Mouse (Mus musculus) monocyte, adult 2 months (primary cell): Measurements from ENCODE around the gene Zfp503.

ENCODE experiments used
- DNase-seq, 2 experiments: peaks; one replicate each; pipeline ENCODE4 v3.0.0; 2022; ENCODE audit warnings: low spot score in 2 of 2, low read depth in 1 of 2

Zfp503 gene

DNA sequence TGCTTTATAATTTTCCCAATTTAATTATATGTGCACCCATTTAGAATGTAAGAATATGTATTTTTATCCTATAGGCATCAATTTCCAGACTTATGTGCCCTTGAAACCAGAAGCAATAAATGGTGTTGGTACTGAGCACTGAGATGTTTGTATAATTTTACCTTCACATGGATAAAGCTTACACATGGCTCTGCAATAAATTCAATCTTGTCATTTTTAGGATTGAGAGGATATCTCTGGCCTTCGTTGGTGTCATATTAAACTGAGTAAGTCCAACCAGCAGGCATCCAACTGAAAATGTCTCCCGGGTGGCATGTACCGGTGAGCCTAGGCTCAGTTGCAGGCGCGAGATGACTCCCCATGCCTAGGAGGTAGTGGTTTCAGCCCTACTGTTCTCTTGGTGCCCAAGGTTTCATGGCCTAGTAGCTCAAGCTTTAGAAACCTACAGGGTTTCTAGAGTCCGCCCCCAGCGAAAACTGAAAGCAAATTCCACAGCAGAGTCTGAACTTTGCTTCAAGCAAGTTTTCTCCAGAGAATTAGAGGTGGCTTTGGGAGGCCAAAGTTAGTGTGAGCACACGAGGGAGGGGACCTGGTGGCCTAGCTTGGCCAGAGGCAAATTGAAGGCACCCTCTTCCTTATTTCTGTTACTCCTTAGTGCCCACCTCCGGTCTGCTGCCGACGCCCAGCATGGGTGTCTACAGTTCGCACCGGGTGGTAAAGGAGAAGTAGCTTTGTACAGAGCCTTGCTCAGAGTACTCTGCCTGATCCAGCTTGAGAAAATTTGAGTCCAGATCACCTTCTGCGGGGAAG, 4.1 kb upstream of the Zfp503 start:
- DNase-seq: no peak

DNA sequence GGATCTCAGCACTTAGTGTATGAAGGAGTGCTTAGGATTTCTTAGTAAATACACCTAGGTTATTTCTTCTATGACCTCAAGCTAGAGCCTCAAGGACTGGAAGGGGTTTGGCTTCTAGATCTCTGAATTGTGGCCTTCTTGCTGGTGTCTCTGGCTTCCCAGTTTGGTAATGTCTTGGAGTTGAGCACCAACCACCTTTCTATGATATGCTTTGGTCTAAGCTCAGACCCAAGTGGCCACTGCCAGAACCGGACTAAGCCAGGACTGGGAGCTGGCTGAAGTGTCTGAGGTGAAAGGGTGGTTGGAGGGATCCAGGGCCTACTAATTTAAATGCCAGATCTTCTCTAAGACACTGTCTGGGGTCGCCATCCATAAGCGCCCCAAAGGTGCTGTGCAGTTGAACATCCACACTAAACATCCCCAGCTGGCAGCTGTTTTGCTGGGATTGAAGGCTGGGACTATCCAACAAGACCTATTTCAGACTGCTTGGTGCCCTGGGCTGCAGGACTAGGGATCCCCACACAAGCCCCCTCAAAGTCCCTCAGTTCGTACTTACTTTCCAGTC, 3.0 kb upstream of the Zfp503 start:
- DNase-seq: no peak

DNA sequence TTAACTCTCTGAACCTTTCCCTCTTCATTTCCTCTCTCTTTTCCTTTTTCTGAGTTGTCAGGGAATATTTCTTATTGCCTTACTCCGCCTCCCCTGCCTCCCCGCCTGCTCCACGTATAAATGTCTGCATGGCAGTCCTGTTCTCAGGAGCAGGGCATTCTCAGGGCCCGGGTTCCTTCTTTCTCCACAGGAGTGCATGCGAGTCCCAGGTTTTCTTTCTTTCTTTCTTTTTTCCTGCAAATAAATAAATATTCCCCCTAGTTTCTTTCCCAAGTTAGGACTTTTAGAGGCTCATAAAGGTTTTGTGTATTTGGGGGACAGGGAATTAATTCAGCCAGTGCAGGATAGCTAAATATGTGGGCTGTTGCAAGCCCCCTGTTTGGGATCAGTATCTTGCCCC, 2.5 kb upstream of the Zfp503 start:
- no peak for DNase-seq

DNA sequence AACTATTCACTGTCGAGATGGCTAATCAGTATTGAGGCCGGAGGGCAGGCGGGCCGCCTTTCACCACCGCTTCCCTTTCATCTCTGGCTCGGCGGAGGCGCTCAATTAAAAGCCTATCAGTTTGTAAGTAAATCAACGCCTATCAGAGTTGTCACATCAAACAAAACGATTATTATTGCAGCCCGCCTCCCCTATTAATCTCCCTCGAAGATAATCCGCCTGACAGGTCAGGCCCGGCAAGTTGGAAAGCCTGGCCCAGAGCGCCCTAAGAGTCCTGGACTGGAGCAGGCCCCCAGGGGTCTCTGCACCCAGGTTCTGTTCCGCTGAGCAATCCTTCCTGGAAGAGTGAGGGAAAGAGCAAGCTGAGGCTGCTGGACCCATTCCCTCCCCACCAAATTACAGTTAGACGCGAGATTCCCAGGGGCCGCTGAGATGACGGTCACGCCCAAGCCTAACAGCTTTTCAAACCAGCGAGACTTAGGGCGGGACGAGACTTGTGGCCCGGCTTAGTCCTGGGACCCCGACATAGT, 1.9 kb upstream of the Zfp503 start:
- DNase-seq: no peak

DNA sequence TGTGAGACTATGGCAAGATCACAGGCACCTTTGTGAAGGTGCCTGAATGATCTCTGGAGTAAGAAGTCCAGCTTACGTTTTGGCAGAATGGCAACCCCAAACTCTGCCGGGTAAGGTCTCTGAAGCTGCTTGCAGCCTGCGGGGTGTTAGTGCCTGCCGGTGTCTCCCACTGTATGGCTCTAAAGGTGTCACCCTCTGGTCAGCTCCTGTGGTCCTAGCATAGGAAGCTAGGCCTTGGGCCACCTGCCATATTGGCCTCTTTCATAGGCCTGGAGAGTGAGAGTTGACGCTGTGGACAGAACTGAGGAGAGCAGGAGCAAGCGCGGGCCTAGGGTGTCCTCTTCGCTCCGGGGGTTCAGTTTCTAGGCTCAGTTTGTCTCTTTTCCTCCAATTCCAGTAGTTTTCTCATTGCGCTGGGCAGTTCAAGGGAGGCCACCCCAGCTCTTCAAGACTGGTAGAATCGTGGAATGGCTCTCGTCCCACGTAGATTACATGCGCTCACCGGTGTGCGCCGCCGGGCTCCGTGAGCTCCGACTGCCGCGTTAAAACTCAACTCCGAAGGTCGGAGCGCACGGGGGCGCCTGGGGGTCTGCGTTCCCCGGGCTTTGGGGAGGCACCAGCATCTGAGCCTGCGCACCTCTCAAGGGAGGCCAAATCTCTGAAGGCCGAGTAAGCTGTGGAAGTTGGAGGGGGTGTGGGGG, 1.1 kb upstream of the Zfp503 start:
- DNase-seq: no peak

DNA sequence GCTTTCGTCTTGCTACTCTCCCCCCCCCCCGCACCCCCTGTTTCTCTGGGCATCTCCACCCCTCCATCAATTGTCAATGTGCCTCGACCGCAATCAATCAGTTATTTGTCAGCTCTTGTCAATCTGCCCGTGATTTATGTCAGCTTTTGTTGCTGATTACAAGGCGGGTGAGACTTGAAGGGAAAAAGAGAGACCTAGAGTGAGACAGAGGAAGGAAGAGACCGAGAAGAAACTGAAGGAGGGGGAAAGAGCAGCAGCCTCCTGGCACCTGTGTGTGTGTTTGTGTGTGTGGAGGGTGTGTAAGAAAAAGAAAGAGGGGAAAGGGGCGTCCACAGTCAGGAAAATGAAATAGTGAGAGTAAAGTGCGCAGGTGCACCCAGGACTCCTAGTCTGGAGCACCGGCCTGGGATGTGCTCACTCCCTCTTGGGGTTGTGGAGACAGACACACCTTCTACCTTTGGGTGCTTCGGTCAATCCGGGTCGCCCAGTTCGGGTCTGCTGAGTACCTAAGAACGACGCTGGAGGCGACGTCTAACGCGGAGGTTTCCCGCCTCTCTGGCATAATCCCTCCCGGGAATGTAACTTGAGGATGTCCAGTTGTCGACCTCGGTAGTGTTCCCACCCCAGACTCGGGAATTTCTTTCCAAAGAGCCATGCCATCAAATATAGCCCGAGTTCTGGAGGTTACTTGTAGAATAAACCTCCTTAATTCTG, 667 bp downstream of the Zfp503 start:
- DNase-seq: no peak

DNA sequence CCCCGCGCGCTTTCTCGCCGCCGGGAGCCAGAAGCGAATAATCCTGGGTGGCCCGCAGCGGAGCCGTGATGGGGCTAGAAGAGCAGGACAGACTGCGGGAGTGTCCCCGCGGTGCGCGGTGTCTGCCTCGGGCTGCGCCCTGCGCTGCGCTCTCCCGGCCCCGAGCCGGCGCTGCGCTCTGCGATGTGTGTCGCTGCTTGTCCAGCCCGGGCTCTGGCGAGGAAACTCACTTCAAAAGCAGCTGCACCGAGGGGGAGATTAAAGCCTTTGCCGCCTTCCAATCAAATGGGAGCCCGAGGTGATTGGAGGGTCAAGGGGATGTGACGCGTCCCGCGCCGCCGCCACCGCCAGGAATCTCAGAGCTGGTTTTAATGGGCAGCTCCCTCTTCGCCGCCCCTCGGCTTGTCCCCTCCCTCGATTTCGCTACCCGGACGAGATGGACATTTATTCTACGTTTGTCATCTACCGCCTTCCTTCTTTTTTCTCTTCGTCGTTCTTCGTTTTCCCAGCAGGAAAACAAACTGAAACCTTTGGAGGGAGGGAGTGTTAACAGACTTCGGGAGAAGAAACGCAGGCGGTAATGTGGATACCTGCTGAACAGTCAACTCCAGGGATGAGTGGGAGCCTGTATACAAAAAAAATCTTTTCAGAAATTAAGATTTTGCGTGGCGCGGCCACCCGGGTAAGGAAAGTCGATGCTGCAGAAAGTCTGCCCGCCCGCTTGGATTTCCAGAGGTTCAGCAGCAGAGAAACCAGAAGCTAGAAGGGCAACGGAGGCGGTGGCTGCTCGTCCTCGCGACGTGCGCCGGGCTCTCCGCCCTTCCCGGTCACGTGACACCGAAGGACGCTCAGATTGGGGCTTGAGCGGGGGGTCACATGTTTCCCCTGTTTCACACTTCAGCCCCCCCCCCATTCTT, 1.5 kb downstream of the Zfp503 start:
- peak; percentile 65 to 78 for DNase-seq

DNA sequence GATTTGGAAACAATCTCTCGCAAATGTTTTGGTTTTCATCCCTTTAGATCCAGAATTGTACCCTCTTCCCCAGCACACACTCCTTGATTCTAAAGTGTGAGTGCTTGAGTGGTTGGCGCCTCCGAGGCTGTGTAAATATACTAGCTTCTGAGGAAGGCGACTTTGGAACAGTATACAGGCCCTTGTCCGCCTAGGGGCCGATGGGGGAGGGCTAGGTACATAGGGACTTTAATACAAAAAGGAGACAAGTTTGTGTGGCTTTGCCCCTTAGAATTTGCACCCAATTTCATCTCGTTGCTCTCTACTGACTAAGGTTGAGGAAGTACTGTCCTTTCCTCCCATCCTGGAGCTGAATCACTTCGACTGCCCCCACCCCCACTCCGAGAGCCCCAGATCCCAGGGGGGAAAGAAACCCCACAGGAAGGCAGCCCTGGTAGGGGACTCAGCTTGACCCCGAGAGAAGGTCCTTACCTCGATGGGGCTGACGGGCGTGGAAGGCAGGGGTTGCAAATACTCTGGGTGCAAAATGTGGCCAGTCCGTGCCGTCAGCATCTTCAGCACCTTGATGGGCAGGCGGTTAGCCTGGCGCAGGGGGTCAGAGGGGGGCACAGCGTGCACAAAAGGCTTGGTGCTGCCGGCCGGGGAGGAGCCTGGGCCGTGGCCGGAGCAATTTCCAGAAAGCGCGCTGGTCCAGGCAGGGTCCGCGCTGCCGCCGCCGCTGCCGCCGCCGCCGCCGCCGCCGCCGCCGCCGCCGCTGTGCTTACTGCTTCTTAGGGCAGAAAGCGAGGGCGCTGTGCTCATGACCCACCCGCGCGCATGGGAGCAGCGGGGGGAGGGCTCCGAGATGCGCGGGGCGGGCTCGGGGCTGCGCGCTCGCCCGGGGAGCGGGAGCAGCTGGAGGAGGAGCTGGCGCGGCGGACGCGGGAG, 2.4 kb downstream of the Zfp503 start:
- no peak for DNase-seq

DNA sequence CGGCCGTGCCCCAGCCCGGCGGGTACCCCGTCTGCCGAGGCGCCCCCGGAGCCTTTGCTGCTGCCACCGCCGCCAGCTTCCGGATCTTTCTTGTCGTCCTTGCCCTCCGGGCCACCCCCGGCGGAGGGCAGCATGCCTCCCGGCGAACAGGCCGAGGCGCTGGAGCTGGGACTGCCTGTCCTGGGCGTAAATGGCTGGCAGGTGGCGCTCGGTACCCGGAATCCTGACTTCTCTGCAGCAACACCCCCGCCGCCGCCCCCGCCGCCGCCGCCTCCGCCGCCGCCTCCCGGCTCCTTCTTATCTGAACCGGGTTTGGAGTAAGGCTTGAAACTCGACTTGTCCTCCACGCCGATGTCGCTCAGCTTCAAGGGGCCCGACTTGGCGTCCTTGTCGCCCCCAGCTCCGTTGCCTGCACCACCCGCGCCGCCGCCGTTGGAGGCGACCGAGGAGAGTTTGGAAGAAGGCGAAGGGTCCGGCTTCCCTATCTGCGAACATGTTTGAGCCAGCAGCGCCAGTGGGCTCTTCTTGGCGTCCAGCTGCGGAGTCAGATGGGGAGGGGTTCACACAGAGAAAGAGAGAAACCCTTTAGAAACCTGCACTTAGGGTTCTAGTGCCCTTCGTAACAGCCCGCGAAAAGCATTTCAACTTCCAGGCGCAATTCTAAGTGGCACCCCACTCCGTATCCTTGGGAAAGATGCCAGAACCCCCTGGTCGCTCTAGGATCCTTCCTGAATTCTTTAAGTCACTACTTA, 3.2 kb downstream of the Zfp503 start:
- peak; percentile 48 to 76 for DNase-seq

DNA sequence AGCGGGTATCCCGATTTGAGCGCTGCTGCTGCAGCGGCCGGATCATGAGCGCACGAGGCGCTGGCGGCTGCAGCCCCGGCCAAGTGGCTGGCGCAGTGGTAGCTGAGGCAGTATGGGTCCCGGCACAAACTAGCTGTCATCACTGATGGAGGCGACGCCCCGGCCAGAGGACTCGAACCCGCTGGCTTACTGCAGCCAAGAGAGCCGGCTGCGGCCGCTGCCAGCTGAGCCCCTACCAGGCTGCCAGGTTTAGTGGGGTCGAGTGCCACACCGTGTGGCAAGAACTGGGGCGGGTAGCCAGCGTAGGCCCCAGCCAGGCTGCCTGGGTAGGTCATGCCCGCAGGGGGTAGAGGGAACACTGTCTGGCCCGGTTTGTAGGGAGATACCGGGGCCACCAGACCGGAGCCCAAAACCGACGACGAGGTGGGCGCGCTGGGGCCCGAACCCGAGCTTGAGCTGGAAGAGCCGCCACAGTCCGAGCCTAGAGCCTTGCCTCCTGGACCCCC, 3.9 kb downstream of the Zfp503 start:
- no peak for DNase-seq

DNA sequence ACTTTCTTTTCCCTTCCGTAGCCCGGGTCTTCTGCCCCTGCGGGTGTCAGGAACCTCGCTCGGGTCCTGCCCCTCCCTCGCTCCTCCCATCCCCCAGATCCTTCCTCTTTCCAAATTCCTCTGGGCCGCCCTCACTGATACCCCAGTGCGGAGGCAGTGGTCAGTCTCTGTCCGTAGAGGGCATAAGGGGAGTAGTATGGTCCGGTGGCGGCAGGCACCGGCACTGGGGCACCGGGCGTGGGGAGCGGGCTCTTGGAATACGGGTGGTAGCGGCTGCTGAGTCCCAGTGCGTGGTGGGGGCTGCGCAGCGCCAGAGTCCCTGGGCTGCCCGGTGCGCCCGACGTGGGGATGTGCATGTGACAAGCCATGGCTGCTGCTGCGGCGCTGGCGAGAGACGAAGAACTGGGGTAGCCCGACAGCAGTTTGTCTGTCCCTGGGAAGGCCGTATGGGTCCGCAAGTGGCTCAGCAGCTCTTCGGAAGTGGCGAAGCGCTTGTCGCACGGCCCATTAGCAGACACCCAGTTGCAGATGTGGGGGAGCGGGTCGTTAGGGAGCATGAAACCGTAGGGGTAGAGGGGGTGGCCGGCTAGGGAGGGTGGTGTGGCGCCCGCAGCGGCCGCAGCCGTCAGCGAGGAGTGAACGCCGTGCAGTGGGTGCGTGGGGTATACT, 4.5 kb downstream of the Zfp503 start:
- DNase-seq: no peak

DNA sequence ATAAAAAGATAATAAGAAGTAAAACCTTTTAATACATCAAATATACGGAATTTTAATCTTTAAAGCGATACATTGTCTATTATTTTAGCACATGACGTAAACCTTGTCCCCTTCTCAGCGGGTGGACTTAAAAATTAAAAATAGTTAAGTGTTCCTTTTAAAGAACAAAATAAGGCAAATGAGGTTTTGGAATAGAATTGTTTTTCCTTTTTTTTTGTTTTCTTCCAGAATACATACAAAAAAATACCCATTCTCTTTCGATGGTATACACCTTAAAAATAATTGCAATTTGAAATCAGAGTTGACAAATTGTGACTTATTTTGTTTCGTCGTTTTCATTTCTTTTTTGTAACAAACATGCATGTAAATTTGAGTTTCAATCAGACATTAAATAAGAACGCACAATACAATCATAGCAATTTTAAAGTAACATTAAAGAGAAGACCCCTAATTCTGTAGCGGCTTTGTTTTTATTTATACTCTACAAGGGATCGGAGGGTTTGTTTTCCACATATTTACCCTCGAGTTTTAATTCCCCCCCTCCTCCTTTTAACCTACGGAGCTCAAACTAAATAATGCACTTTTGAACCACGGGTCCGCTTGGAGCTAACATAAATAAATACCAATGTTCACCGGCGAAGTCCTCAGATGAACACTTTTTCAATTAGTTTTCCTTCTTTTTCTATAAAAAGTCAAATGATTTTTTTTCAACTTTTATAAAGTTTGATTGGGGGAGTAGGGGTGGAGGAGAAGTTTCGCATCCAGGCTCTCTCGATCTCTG, 5.3 kb downstream of the Zfp503 start:
- no peak for DNase-seq

DNA sequence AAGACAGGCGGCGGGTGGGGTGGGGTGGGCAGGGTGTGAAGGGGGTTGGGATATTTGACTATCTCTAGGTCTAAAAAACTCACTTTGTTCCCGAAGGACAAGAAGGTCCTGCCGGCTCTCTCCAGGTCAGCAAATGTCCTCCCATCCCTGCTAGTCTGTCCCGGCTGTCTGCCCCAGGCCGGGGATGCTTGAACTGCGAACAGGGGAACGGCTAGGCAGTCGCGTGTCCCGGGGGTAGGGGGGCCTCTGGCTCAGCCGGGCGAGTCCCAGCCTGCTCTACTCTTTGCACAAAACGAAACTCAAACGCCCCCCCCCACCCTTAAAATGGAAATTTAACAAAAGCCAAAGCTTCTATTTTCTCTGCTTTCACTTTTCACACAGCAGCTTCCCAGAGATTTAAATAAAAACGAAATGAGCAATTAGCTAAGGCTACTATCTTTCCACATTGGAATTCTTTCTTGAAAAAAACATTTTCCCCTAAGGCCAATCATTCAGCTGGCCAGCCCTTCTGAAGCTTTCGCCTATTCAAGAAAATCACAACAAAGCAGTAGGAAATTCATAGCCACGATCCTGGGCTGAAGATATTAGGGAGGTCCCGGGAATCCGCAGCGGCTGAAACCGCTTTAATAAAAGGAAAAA, 6.0 kb downstream of the Zfp503 start:
- no peak for DNase-seq

DNA sequence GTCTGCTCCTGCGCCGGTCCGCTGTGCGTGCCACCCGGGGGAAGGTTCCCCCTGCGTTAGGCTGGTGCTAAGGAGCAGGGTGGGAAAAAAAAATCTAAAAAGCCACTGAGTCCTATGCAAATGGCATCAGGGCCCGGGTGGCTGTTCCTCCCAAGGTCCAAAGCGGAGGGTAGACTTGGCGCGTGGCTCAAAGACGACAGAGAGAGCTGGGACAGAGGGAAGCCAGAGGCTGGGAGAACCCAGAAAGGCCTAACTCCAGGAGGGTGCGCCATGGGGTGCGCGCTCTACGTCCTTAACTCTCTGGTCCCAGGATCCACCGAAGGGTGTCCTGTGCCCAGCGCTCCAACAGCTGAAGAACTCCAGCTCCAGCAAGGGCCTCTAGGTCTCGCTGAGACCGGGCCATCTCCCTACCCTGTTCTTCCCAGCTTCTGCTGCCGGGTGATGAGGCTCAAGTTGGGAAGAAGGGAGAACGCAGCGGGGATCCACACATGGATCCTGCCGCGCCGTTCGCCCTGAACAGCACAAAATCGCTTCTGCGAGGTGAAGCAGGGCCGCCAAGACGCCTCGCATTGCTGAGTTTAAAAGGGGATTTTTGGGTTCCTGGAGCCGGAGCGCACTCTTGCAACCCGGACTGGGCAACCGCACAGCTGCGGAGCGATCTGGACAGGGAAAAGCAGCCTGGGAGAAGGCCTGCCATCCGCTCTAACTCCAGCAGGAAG, 6.7 kb downstream of the Zfp503 start:
- DNase-seq: no peak

DNA sequence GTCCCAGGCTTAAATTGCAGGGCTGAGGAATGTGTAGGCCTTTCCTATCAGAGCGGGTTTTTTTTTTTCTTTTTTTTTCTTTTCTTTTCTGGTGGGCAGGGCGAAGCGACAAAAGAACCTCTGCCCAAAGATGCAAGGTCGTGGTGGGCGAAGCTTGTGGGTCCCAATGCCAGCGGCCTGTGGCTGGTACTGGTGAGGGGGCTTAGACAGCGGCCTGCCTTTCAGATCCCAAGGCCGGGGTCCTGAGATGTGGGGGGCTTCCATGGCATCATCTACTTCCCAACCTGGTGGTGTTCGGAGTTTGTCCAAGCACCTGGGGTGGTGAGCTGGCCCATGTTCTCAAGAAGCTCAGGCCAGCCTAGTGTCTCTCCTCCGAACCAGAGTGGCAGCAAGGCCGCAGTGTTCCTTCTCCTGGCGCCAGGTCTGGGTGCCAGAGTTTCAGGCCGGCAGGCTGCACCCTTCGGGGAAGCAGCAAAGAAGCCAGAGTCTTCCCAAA, 7.3 kb downstream of the Zfp503 start:
- DNase-seq: no peak

DNA sequence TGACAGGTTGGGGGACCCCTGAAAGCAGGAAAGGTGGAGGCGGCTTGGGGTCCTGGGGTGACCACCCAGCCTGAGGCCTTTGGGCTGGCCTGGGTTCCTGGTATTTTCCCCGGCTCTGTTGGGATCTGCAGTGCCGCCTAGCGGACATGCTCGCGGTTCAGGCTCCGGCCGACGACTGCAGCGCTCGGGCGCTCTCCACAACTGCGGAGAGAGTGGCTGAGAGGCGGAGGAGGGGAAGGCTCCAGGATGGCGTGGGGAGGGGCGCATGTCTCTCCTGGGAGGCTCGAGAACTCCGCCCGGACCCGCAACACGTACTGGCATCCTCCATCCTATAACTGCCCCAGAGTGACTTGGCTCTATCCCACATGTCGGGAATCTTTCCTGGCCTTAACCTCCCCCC, 7.9 kb downstream of the Zfp503 start:
- peak in 1 of 2 experiments; percentile 52 for DNase-seq
